Mouse (Mus musculus) cerebellum, adult 18-20 months (tissue): ENCODE measurements around the gene Atxn2l.
"Not testable (repeated sequence)": the region's sequence is repeated elsewhere in the genome, so short reads cannot be mapped to it uniquely, and the experiment has no call there.

Experiments
- DNase-seq, 2 experiments: peaks; one replicate each; pipeline ENCODE4 v3.0.0; 2021

Gene Atxn2l

GRCm38 (mm10) chr7:126487617-126488385, 15.4 kb downstream of the Atxn2l start:
- DNase-seq = not testable (repeated sequence)

- peak; percentile 95 to 99 for DNase-seq
Measured at GRCm38 (mm10) chr7:126487052-126487483, 16.2 kb downstream of the Atxn2l start, which contains the start of gene Tufm. Tufm (plus strand) TSS chr7:126487361.

DNA sequence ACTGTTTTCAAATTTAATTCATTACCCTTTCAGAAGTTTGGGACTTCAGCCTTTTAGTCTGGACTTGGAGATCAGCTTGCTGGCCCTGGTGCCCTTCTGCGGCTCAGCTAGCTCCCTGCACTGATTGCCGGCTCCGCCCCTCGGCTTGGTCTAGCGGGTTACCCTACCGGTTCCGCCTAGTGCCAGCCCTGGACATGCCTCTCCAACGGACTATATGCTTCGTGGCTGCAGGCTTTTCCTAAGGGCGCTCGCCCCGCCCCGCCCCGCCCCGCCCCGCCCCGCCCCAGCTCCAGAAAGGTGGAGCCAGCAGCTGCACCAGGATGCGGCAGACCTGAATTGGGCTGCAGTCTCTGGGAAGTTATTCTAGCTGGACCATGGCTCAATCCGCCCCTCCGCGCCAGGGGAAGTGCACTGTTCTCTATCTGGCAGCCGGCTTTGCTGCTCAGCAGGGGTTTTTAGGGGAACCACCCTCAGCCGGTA, 20.8 kb downstream of the Atxn2l start:
- DNase-seq = peak; percentile 82 to 90

DNA sequence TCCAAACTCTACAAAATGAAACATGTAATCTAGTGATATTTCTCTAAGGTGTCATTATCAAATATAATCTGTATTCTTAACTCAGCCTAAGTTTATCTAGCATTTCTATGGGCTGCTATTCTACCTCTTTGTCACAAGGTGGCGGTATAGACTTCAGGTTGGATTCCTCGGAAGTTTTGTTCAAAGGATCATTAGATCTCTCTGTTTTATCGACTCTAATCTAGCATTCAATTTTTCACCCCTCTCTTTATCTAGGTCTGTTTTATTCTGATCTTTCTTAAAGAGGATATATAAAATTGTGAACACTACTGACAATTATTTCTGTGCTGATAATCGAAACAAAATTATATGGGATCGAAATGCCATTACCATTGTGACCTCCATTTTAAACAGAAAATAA, 21.5 kb downstream of the Atxn2l start:
- DNase-seq = no peak

- peak; percentile 87 to 91 for DNase-seq
Measured at GRCm38 (mm10) chr7:126474993-126475581, 28.1 kb downstream of the Atxn2l start, which contains the start of gene Sh2b1. Sh2b1 (minus strand) TSS chr7:126475424.

DNA sequence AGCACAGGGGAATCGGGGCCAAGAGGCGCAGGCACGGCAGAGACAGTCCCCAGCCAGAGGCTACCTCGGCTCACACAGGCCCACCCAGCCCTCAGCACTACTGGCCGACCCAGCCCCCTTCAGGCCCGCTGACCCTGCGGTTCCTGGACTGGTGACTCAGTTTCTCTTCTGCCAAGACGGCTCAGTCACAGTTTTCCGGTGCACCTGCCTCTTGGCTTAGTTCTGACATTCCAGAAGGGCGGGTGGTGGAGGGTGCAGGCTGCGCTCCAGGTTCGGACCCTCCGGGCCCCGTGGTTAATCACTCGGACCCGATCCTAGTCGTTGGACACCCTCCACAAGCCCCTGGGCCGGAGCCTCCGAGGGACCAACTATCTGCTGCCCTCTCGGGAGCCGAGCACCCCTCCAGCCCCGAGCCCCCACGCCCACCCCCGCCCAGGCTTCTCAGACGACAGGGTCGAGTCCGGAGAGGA, 28.7 kb downstream of the Atxn2l start:
- peak in 1 of 2 experiments; percentile 23 for DNase-seq

DNA sequence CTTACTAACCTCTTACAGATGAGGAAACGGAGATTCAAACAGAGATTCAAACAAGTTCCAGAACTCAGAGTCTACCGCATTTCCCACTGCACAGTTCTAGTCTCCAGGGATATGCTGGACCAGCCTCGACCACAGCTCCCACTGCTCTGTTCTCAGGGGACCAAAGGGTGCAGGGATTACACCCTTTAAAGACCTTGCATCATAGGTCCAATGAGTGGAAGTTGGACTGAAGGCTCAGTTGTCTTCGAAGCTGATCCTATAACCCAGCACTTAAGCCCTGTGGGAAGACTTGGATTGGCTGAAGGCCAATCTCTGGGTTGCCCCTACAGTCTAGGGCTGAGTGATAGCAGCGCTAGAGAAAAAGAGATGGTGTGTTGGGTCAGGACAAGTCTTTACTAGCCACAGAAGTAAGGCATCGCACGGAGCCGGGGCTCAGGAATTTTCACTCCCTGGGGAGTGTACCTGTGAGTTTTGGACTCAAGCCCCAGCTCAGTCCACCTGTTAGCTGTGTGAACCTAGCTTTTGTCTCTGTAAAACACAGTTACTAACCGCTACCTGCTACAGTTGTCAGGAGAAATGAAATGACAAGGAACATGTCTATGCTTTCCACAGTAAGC, 29.7 kb downstream of the Atxn2l start:
- DNase-seq = no peak

GRCm38 (mm10) chr7:126472713-126473112, 30.5 kb downstream of the Atxn2l start:
- DNase-seq = no peak

- DNase-seq = no peak
Measured at GRCm38 (mm10) chr7:126472306-126472705, 30.9 kb downstream of the Atxn2l start.

DNA sequence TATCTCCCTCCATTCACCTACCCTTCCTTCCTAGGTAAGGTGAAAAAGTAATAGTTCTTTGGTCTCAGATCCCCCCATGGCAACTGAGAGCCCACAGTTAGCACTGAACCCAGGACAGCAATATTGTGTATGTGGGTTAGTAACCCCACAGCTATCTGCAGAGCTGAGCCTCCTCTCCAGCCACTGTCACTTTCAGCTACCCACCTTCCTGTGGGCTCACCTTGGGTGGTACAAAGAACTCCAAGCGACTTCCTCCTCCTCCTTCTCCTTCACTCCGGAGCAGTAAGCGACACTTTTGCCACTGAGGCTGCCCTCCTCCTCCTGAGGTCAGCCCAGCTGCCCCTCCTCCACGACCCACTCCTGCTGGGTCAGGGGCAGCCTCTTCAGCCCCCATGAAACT, 31.4 kb downstream of the Atxn2l start:
- no peak for DNase-seq

DNA sequence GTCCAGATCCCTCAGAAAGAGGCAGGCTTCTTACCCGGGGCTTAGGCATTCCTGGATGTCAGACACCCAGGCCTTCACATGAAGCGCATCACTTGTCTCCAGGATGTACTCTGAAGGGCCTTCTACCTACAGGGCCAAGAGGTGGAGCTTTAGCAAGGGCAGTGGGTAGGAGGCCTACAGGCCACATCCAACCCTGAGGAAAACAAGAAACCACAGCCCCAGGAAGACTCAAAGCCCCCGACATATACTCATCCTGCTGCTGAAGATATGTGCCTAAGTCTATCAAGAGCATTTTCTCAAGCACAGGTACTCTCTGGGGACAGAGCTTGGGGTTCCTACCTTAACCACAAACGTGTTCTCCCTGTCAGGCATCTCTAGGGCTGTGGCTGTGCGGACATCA, 31.9 kb downstream of the Atxn2l start:
- DNase-seq = no peak

DNA sequence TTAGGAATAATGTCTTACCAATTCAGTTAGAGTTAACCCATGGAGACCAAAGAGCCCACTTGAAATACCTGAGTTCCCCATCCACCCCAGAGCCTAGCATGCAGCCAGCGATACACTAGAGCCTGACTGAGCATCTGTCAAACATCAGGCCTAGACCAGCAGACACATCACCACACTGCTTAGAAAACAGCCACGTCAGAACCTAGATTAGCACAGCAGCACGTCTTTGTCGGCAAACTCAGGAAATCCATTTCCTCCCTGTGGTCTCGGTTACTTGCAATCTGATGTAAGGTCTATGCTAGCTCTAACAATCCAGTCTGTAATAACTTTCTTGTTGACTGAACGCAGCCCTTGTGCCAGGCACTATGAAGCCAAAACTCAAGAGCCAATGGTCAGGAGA, 33.2 kb downstream of the Atxn2l start:
- DNase-seq = no peak

GRCm38 (mm10) chr7:126467834-126468627, 35.2 kb downstream of the Atxn2l start:
- no peak for DNase-seq

DNA sequence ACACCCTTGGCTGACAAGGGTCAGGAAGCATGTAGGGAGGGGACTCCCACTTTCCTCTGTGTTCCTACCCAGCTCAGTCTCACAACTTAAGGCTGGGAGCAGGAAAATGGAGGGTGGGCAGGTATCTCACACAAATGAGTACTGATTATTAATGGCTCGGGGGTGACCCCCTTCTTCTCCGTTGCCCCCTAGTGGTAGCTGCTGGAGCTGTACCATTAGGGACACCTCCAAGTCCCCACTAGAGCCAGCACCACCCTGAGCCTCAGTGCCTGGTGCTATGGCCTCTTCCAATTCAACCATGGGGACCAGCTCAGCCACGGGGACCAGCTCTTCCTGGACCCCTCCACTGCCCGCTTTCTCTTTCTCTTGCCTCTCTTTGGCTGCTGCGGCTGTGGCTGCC, 36.0 kb downstream of the Atxn2l start:
- DNase-seq = peak; percentile 31 to 32

- DNase-seq = no peak
Measured at GRCm38 (mm10) chr7:126466707-126467106, 36.5 kb downstream of the Atxn2l start.

DNA sequence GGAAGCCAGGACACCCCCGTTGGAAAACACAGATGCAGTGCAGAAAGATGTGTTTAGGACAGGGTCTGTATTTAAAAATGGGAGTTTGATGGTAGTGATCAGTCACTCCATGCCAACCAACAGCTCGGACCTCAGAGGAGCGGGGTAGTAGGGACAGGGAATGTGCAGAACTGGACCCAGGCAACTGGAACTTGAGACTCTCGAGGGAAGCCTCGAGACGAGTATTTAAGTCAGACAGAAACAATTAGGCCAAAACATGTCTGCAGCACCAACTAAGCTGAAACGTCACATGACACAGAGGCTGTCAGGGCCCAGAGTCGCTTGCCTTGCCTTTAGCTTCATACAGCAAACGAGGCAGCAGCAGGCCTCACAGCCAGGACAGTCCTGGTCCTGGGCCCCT, 37.1 kb downstream of the Atxn2l start:
- DNase-seq = no peak

DNA sequence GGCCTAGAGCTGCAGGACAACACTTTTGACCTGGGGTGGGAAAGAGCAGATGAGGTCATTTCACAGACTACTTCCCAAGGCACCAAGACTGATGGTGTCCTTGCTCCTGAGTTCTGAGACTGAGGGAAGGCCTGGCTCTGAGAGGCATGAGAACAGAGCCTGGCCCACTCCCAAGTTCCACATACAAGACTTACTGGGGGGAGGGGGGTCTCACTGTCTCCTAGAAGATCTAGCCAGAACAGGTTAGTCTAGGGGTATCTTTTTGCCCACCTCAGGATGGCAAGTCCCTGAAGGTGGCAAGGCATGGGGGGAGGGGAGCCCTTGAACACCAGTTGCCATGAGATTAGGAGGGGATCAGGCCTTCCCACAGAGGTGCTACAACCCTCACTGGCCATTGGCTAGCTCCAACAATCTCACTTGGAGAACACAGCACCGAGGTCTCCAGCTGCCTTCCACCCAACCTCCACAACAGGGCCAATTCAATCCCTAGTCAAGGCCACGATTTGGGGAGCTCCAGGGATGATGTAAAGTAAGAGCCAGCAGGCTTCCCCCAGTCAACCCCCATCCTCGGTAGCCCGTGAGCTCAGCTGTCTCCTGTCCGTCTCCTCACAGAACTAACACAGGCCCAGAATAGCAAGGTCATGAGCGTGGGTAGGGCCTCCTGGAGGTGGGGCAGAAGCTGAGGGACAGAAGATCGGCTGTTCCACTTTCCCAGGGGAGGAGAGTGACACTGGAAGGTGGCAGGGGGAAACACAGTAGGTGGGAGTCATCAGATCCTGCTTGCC, 37.8 kb downstream of the Atxn2l start:
- DNase-seq = no peak

DNA sequence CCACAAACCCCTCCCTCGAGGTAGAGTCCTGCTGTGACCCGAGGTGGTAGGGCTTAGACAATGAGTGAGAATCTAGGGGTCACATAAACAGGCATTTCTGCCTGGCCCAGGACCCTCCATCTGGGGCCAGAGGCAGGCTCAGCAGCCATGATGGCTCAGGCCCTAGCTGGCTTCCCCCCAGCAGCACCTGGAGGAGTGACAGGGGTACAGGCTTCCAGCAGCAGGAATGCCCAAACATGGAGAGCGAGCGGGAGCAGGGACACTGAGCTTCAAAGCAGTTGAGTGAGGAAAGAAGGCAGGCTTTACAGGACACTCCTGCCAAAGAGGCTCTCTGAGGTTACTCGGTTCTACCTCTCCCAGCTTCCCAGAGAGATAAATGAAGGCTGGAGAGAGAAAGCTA, 38.4 kb downstream of the Atxn2l start:
- no peak for DNase-seq

DNA sequence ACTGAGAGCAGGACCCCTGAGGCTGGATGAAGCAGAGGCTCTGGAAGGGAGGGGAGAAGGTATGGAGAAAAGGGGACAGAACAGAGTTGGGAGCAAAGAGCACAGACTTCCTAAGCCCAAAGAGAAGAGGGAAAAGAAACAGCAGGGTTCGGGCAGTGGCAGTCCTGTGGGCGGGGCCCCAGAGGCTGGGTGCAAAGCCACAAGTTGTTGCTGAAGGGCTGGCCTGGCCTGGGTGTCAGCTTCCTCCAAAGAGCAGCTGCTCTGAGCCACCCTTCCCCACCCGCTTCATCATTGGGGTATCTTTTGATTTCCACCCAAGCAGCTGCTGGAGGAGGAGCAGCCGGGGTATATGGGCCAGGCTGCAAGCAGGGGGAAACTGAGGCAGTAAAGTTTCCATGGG, 39.1 kb downstream of the Atxn2l start:
- no peak for DNase-seq

DNA sequence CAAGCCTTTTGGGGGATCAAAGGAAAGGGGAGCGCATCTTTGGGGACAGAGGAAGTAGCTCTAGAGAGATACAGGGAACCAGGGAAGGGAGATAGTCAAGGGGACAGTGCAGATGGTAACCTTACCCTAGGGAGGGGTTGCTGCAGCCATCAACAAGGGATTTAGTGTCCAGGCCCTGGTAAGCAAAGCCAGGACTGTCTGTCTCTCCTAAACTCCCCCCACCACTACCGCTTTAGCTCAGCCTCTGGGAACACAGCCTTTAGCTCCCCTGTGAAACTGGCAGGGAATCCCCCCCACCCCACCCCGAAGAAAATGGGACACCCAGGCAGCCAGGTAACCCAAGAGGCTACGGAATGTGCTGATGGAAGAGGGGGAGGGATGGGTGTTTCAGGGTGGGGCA, 39.7 kb downstream of the Atxn2l start:
- DNase-seq = no peak

- no peak for DNase-seq
Measured at GRCm38 (mm10) chr7:126463004-126463403, 40.2 kb downstream of the Atxn2l start, which contains the start of gene Atp2a1. Atp2a1 (minus strand) TSS chr7:126463108.

- no peak for DNase-seq
Measured at GRCm38 (mm10) chr7:126461626-126462025, 41.6 kb downstream of the Atxn2l start.
